Mouse (Mus musculus) megakaryocyte, embryonic 14.5 days (primary cell): ENCODE results near the gene Dpp7.

Source experiments
- FLI1 ChIP-seq: IDR thresholded peaks from 2 replicates; pipeline ENCODE4 v1.6.1; 2012; ENCODE audit warnings: low read length, inconsistent platforms, mixed read lengths
- GATA1 ChIP-seq: IDR thresholded peaks from 3 replicates; pipeline ENCODE4 v1.6.1; 2012; ENCODE audit warnings: mixed read lengths, low read length, inconsistent platforms, borderline replicate concordance

DNA sequence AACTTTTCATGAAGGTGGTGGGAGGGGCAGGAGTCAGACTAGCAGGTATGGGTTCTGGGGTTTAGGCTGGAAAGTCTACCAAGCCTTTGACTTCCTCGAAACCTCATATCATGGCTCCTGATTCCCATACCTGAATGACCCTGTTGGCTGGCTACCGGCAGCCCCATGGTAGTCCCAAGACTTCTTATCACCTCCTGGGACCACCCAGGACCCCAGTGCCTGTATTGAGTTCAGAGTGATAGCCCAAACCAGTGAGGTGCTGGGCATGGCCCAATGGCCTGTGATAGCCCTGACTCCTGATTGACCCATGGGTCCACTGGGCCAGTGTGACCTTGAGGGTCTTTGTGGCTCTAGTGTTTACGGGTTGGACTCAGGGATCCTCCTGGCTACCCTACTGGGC lies 5.5 kb downstream of the Dpp7 start:
- TF ChIP-seq GATA1 (no peak), FLI1 (no peak)
